Mouse (Mus musculus) CH12.LX (cell line): ENCODE data around the gene Mbtps1. TPM values are rescaled to one million over a fixed set of nuclear protein-coding genes. Genes with fewer than 3 reads are reported as not detected.

Source experiments
- DNase-seq: peaks from one replicate; pipeline ENCODE4 v3.0.0-alpha.2; 2013; ENCODE audit errors: extremely low read depth
- H3K27ac ChIP-seq: 2 replicates; pipeline ENCODE4 v1.5.1; 2012; ENCODE audit warnings: low read depth, mild to moderate bottlenecking, control low read depth, moderate library complexity; ENCODE audit not compliant: insufficient read depth
- H3K27me3 ChIP-seq: replicated peaks from 2 replicates; pipeline ENCODE3; 2012; ENCODE audit warnings: inconsistent platforms
- H3K36me3 ChIP-seq, 2 experiments: replicated peaks in 1 of 2; 2 replicates each; pipeline versions ENCODE3 to v1.6.1; 2012; ENCODE audit warnings: inconsistent platforms in 1 of 2, low read length in 1 of 2, mild to moderate bottlenecking in 1 of 2, mixed read lengths in 1 of 2, moderate library complexity in 1 of 2; ENCODE audit not compliant: control insufficient read depth in 1 of 2, insufficient read depth in 1 of 2
- H3K4me1 ChIP-seq, 2 experiments: 2 replicates each; pipeline ENCODE4 v1.6.1; 2012; ENCODE audit warnings: inconsistent platforms in 1 of 2, moderate library complexity in 1 of 2; ENCODE audit not compliant: insufficient read depth in 2 of 2, control insufficient read depth in 1 of 2
- H3K4me2 ChIP-seq: 2 replicates; pipeline ENCODE4 v1.6.1; 2012; ENCODE audit warnings: low read depth, mild to moderate bottlenecking, control low read depth; ENCODE audit not compliant: poor library complexity, insufficient read depth, severe bottlenecking
- H3K4me3 ChIP-seq, 3 experiments: fragments of 150-350 bp in 1 of 3; sonication (generic) in 1 of 3; replicated peaks in 1 of 3; 2 replicates each; pipeline versions ENCODE3 to v1.5.1; 2011 to 2012; ENCODE audit warnings: low read depth in 2 of 3, low read length in 2 of 3, mild to moderate bottlenecking in 2 of 3, moderate library complexity in 2 of 3, control low read depth in 1 of 3, improper control_type of control experiment in 1 of 3, inconsistent platforms in 1 of 3, mixed read lengths in 1 of 3; ENCODE audit not compliant: poor library complexity in 1 of 3
- H3K79me2 ChIP-seq: replicated peaks from 2 replicates; pipeline ENCODE4 v1.6.1; 2012; ENCODE audit warnings: mild to moderate bottlenecking, moderate library complexity; ENCODE audit not compliant: control insufficient read depth, poor library complexity, insufficient read depth, severe bottlenecking; ENCODE audit errors: extremely low read depth
- H3K9ac ChIP-seq: 2 replicates; pipeline ENCODE4 v1.6.1; 2012; ENCODE audit warnings: low read depth, mild to moderate bottlenecking, control low read depth, moderate library complexity; ENCODE audit not compliant: insufficient read depth
- H3K9me3 ChIP-seq: replicated peaks from 2 replicates; pipeline ENCODE3; 2012; ENCODE audit warnings: low read length, inconsistent platforms, mixed read lengths
- CHD1 ChIP-seq: IDR thresholded peaks from 2 replicates; pipeline ENCODE4 v1.6.1; 2012; ENCODE audit warnings: low read depth, low read length, improper control_type of control experiment, inconsistent platforms
- CTCF ChIP-seq, 2 experiments: IDR thresholded peaks in 1 of 2; conservative IDR thresholded peaks in 1 of 2; 2 replicates each; pipeline ENCODE4 v1.5.1; 2011 to 2012; ENCODE audit warnings: low read depth in 2 of 2, low read length in 2 of 2, improper control_type of control experiment in 1 of 2, inconsistent platforms in 1 of 2, mild to moderate bottlenecking in 1 of 2, moderate library complexity in 1 of 2
- EP300 ChIP-seq: IDR thresholded peaks from 2 replicates; pipeline ENCODE4 v1.6.1; 2011; ENCODE audit warnings: low read length, improper control_type of control experiment
- ETS1 ChIP-seq: conservative IDR thresholded peaks from 2 replicates; pipeline ENCODE4 v1.6.1; 2012; ENCODE audit warnings: low read depth, mild to moderate bottlenecking, inconsistent platforms, low read length, improper control_type of control experiment, moderate library complexity
- JUN ChIP-seq: IDR thresholded peaks from 2 replicates; pipeline ENCODE4 v1.6.1; 2011; ENCODE audit warnings: low read depth, mild to moderate bottlenecking, low read length, improper control_type of control experiment, moderate library complexity; ENCODE audit not compliant: insufficient read depth
- JUND ChIP-seq: conservative IDR thresholded peaks from 2 replicates; pipeline ENCODE4 v1.6.1; 2011; ENCODE audit warnings: low read depth, low read length, improper control_type of control experiment
- MAFK ChIP-seq: IDR thresholded peaks from 2 replicates; pipeline ENCODE4 v1.6.1; 2011; ENCODE audit warnings: low read length, improper control_type of control experiment; ENCODE audit not compliant: insufficient replicate concordance
- MAX ChIP-seq: IDR thresholded peaks from 2 replicates; pipeline ENCODE4 v1.6.1; 2011; ENCODE audit warnings: low read length, improper control_type of control experiment
- MYC ChIP-seq: IDR thresholded peaks from 2 replicates; pipeline ENCODE4 v1.6.1; 2011; ENCODE audit warnings: low read depth, mild to moderate bottlenecking, improper control_type of control experiment, low read length
- PAX5 ChIP-seq: IDR thresholded peaks from 2 replicates; pipeline ENCODE4 v1.6.1; 2012; ENCODE audit warnings: low read length, inconsistent platforms, mixed read lengths
- POLR2A ChIP-seq: IDR thresholded peaks from 2 replicates; pipeline ENCODE4 v1.6.1; 2011; ENCODE audit warnings: low read depth, mild to moderate bottlenecking, improper control_type of control experiment, low read length
- POLR2AphosphoS2 ChIP-seq: IDR thresholded peaks from 2 replicates; pipeline ENCODE4 v1.6.1; 2011; ENCODE audit warnings: low read depth, low read length, improper control_type of control experiment
- TBP ChIP-seq: conservative IDR thresholded peaks from 2 replicates; pipeline ENCODE4 v1.6.1; 2011; ENCODE audit warnings: low read depth, low read length, improper control_type of control experiment
- TCF12 ChIP-seq: IDR thresholded peaks from 2 replicates; pipeline ENCODE4 v1.6.1; 2014; ENCODE audit warnings: low read depth, mild to moderate bottlenecking, inconsistent platforms, low read length, improper control_type of control experiment
- USF2 ChIP-seq: conservative IDR thresholded peaks from 2 replicates; pipeline ENCODE4 v1.6.1; 2011; ENCODE audit warnings: low read depth, low read length, improper control_type of control experiment
- ZKSCAN1 ChIP-seq: IDR thresholded peaks from 2 replicates; pipeline ENCODE4 v1.6.1; 2012; ENCODE audit warnings: low read depth, inconsistent platforms, low read length, improper control_type of control experiment, borderline replicate concordance
- ZNF384 ChIP-seq: IDR thresholded peaks from 2 replicates; pipeline ENCODE4 v1.6.1; 2012; ENCODE audit warnings: low read depth, low read length, improper control_type of control experiment, inconsistent platforms
- dilution Hi-C: fragments of 300-500 bp; cut with MboI; formaldehyde crosslinking; loops from 2 replicates; pipeline ENCODE4 v1.14.3; 2020; ENCODE audit warnings: low sequenced_read_pairs; ENCODE audit not compliant: extremely low pct_unique_long_range_greater_than_20kb, extremely low pct_ligation_motif_present
- in situ Hi-C: fragments of 300-500 bp; cut with MboI; formaldehyde crosslinking; loops from 3 replicates; pipeline ENCODE4 v1.14.3; 2019; ENCODE audit warnings: low sequenced_read_pairs, low pct_ligation_motif_present, low pct_unique_long_range_greater_than_20kb, mixed read lengths
- polyA plus RNA-seq: library from polyadenylated mRNA; unstranded; fragments of >175 nt; gene quantifications from 2 replicates; pipeline ENCODE4 v1.2.1, GENCODE M21; 2012; ENCODE audit warnings: low read depth; ENCODE audit not compliant: insufficient read length
- total RNA-seq, 2 experiments: library from RNA; depleted of rRNA; stranded (reverse); fragments of 300-350 nt in 1 of 2; fragments of >200 nt in 1 of 2; gene quantifications; 2 replicates each; pipeline ENCODE4 v1.2.3; 2012 to 2014

The Mbtps1 gene
- total and polyA plus RNA-seq, 3 experiments: 32.6 to 41.1 (median 40.7) TPM

- H3K9ac ChIP-seq: no peak overlapping the region
- in situ Hi-C loops (no loop called here), dilution Hi-C loops (no loop called here)
- no peaks in the 10 kb centered on the region for H3K27me3 ChIP-seq
- no peaks in the 10 kb centered on the region for H3K4me1 ChIP-seq
- TF ChIP-seq MAX: no peak
- TF ChIP-seq TCF12: no peak
- TF ChIP-seq ZNF384: no peak
- TF ChIP-seq USF2: no peak
- TF ChIP-seq EP300: no peak
- TF ChIP-seq CHD1: no peak
- no peak overlapping the region for H3K4me2 ChIP-seq
- DNase-seq: no peak
- H3K36me3 ChIP-seq: peaks cover 79 to 95% of the 10 kb centered on the region in 2 experiments
- no peak overlapping the region for H3K4me3 ChIP-seq
- no peaks in the 10 kb centered on the region for H3K79me2 ChIP-seq
- no peak overlapping the region for H3K27ac ChIP-seq
- H3K9me3 ChIP-seq: no peaks in the 10 kb centered on the region
Observed at GRCm38 (mm10) chr8:119531397-119531796, 27.1 kb downstream of the Mbtps1 start.

- Histone ChIP-seq H3K4me3 (no peak overlapping the region), H3K36me3 (peaks cover 75 to 91% of the 10 kb centered on the region in 2 experiments), H3K79me2 (no peaks in the 10 kb centered on the region), H3K9ac (no peak overlapping the region), H3K9me3 (no peaks in the 10 kb centered on the region), H3K4me2 (no peak overlapping the region), H3K27me3 (no peaks in the 10 kb centered on the region), H3K4me1 (no peaks in the 10 kb centered on the region), H3K27ac (no peak overlapping the region)
- TF ChIP-seq ZKSCAN1 (no peak), JUND (no peak), MAFK (no peak), POLR2AphosphoS2 (no peak), EP300 (no peak), CHD1 (no peak)
- in situ Hi-C loops (no loop called here), dilution Hi-C loops (no loop called here)
- DNase-seq: no peak
Observed at GRCm38 (mm10) chr8:119530937-119531336, 27.6 kb downstream of the Mbtps1 start.

GRCm38 (mm10) chr8:119528762-119529161, 29.8 kb downstream of the Mbtps1 start:
- DNase-seq: no peak
- H3K9me3 ChIP-seq: no peaks in the 10 kb centered on the region
- in situ Hi-C loops: no loop called here

More at GRCm38 (mm10) chr8:119528762-119529161, 29.8 kb downstream of the Mbtps1 start:
- Histone ChIP-seq H3K4me2 (no peak overlapping the region), H3K79me2 (no peaks in the 10 kb centered on the region), H3K27ac (no peak overlapping the region)
- no peak for TF ChIP-seq ZKSCAN1
- no peak for TF ChIP-seq POLR2A
- no peak for TF ChIP-seq USF2
- TF ChIP-seq TBP: no peak
- no peak for TF ChIP-seq MYC
- no peak for TF ChIP-seq PAX5
- TF ChIP-seq ETS1: no peak
- no peak for TF ChIP-seq CTCF (conservative IDR thresholded peaks at IDR 0.05 in 1 of 2, IDR thresholded peaks at IDR 0.05 in 1 of 2; ENCODE audit: low read depth in 2 of 2, low read length in 2 of 2)
- TF ChIP-seq JUN: no peak
- TF ChIP-seq, all 38 proteins: peak for 0
- Histone ChIP-seq H3K36me3 (peaks cover 75 to 91% of the 10 kb centered on the region in 2 experiments), H3K4me3 (no peak overlapping the region), H3K4me1 (no peaks in the 10 kb centered on the region), H3K27me3 (no peaks in the 10 kb centered on the region), H3K9ac (no peak overlapping the region)
- dilution Hi-C loops: no loop called here
